8 mouse cellular contexts compared by ENCODE assay signal in the genomic region with DNA sequence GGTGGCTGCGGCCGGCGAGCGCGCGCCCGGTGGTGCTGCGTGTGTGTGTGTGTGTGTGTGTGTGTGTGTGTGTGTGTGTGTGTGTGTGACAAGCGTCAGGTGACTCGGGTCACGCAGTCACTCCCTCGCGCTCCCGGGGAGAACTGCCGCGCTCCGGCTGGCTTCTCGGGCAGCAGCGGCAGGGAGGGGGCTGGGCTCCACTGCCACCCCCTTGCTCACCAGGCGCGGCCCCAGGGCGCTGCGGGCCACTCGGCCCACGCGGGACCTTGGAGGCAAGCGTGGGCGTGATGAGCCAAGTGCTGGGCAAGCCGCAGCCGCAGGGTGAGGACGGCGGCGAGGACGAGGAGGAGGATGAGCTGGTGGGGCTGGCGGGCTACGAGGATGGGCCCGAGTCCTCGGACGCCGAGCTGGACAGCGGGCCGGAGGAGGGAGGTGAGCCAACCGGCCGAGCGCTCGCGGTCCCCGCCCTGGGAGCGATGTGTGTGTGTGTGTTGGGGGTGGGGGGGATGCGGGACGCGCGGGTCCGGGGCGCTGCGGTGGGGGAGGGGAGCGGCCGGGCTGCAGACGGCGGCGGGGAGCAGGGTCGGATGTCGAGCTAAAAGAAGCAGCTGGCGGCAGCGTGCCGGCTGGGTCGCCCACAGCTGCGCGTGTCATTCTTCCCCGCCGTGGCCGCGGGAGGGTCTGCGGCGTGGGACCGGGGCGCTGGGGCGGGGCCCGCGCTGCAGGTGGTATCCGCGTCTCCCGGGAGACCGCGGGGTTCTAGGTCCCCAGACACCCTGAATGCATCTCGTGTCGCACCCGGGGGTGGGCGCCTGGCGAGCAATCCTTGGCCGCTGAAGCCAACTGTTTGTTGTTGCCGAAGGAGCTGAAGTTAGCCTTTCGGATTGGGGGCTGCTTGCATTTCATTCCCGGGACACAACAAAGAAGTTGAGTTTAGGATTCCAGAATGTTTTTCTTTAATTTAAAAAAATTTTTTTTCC. TPM values are rescaled to one million over a fixed set of nuclear protein-coding genes. Genes with fewer than 3 reads are reported as not detected.
DNase-seq lines count a peak whose midpoint lies in the region; ATAC-seq lines count a peak whose summit lies in the region.

No protein-coding gene starts in this region.

- H3K27me3 ChIP-seq in intestine, embryonic 15.5 days (replicated peaks): no peaks in the 10 kb centered on the region; the same call in 1 of the 2 replicates
- peaks cover 13% of the 10 kb centered on the region; the same call in 1 of the 2 replicates for H3K27me3 ChIP-seq in midbrain, embryonic 10.5 days (ENCODE audit: low read depth, poor library complexity, severe bottlenecking)

- ATAC-seq in intestine, embryonic 15.5 days: peak; percentile 58
- no peak for ATAC-seq in monocyte, adult 5-6 weeks (replicated peaks; ENCODE audit: insufficient number of reproducible peaks, low FRiP score, low TSS enrichment, poor library complexity, severe bottlenecking)

- H3K36me3 ChIP-seq in intestine, embryonic 15.5 days: no peaks in the 10 kb centered on the region
- no peaks in the 10 kb centered on the region for H3K36me3 ChIP-seq in midbrain, embryonic 10.5 days

- no peaks in the 10 kb centered on the region for H3K9me3 ChIP-seq in intestine, embryonic 15.5 days
- H3K9me3 ChIP-seq in midbrain, embryonic 10.5 days (replicated peaks): no peaks in the 10 kb centered on the region

- peak overlapping the region; percentile 66 for H3K27ac ChIP-seq in intestine, embryonic 15.5 days
- H3K27ac ChIP-seq in midbrain, embryonic 10.5 days (replicated peaks): peak overlapping the region; percentile 100

- intact Hi-C loops in gastrocnemius, postnatal 36 days (cut with DNase I): loop anchor here (5.0 kb wide), 1 partner anchor 34 kb away; no protein-coding TSS in a partner anchor
- intact Hi-C loops in left cerebral cortex, postnatal 36 days (cut with DNase I): loop anchor here (2.0 kb wide), 1 partner anchor 33 kb away; the partner anchor contains the start of gene Ankrd6

- peaks cover 16% of the 10 kb centered on the region for H3K4me1 ChIP-seq in intestine, embryonic 15.5 days (replicated peaks)
- peaks cover 50% of the 10 kb centered on the region for H3K4me1 ChIP-seq in midbrain, embryonic 10.5 days

- H3K4me2 ChIP-seq in intestine, embryonic 15.5 days (replicated peaks): peak overlapping the region; percentile 99

- DNase-seq in adrenal gland, adult 2 months: peak; percentile 86
- peak; percentile 68 for DNase-seq in embryo, embryonic 10.5 days (ENCODE audit: low spot score)
- DNase-seq in gastrocnemius, postnatal 36 days: peak; percentile 43 to 59
- peak; percentile 64 to 69 for DNase-seq in left cerebral cortex, postnatal 36 days (ENCODE audit: low spot score in 2 of 2)
- DNase-seq in midbrain, embryonic 10.5 days (ENCODE audit: low spot score): peak; percentile 81
- peak; percentile 30 to 53 for DNase-seq in right cerebral cortex, postnatal 36 days (ENCODE audit: low spot score in 2 of 2)

- H3K4me3 ChIP-seq in intestine, embryonic 15.5 days (replicated peaks): peak overlapping the region; percentile 82
- peak overlapping the region; percentile 79 for H3K4me3 ChIP-seq in midbrain, embryonic 10.5 days

- under 1% methylated on average over 65 of the region's 94 CpGs for WGBS in intestine, embryonic 15.5 days
- under 1% methylated on average over 78 of the region's 94 CpGs for WGBS in midbrain, embryonic 10.5 days

- peak overlapping the region; percentile 81 for H3K9ac ChIP-seq in intestine, embryonic 15.5 days

RNA-seq across cellular contexts. Expression of gene Rragd, which starts 0.6 kb away (rescaled TPM):
- total RNA-seq in adrenal gland, adult 2 months (2021): 10 to 100 TPM in 1 of 2 experiments, 1 to 10 TPM in 1; 7.9 to 14.7 TPM
- 1.0 and 1.1 TPM in 2 replicates for polyA plus RNA-seq in adrenal gland, adult 2 months (2012; rRNA removed)
- total RNA-seq in gastrocnemius, postnatal 36 days (2021): 100 to 1,000 TPM; 147 to 166 TPM
- polyA plus RNA-seq in intestine, embryonic 15.5 days (2015; fragmentation: Nextera tagmentation; extraction: Ambion mirVana): 23.4 and 24.3 TPM in 2 replicates
- total RNA-seq in left cerebral cortex, postnatal 36 days (2021): 10 to 100 TPM; 83.2 to 90.1 TPM
- 28.4 and 29.0 TPM in 2 replicates for polyA plus RNA-seq in midbrain, embryonic 10.5 days (2016; fragmentation: Nextera tagmentation; extraction: Ambion mirVana)
- 0.19 to 0.64 TPM (median 0.29 TPM) in 3 replicates for total RNA-seq in monocyte, adult 5-6 weeks (2017)

RNA-seq across cellular contexts. Expression of gene Ankrd6, which starts 32.8 kb away (rescaled TPM):
- total RNA-seq in adrenal gland, adult 2 months (2021): 1 to 10 TPM; 2.2 to 4.6 TPM
- 0.56 and 0.75 TPM in 2 replicates for polyA plus RNA-seq in adrenal gland, adult 2 months (2012; rRNA removed)
- total RNA-seq in gastrocnemius, postnatal 36 days (2021): 1 to 10 TPM; 3.3 to 4.1 TPM
- polyA plus RNA-seq in intestine, embryonic 15.5 days (2015; fragmentation: Nextera tagmentation; extraction: Ambion mirVana): 4.0 and 4.1 TPM in 2 replicates
- 10 to 100 TPM; 41.9 to 56.6 TPM for total RNA-seq in left cerebral cortex, postnatal 36 days (2021)
- 23.7 and 32.0 TPM in 2 replicates for polyA plus RNA-seq in midbrain, embryonic 10.5 days (2016; fragmentation: Nextera tagmentation; extraction: Ambion mirVana)
- total RNA-seq in monocyte, adult 5-6 weeks (2017): not detected in 3 replicates

RNA-seq across cellular contexts. Expression of gene Ube2j1, which starts 47.8 kb away (rescaled TPM):
- 10 to 100 TPM; 61.5 to 71.4 TPM for total RNA-seq in adrenal gland, adult 2 months (2021)
- 12.5 and 14.2 TPM in 2 replicates for polyA plus RNA-seq in adrenal gland, adult 2 months (2012; rRNA removed)
- 10 to 100 TPM; 45.6 to 47.8 TPM for total RNA-seq in gastrocnemius, postnatal 36 days (2021)
- polyA plus RNA-seq in intestine, embryonic 15.5 days (2015; fragmentation: Nextera tagmentation; extraction: Ambion mirVana): 41.9 and 46.4 TPM in 2 replicates
- total RNA-seq in left cerebral cortex, postnatal 36 days (2021): 100 to 1,000 TPM; 102 to 110 TPM
- 46.5 and 49.5 TPM in 2 replicates for polyA plus RNA-seq in midbrain, embryonic 10.5 days (2016; fragmentation: Nextera tagmentation; extraction: Ambion mirVana)
- 58.3 to 78.3 TPM (median 74.0 TPM) in 3 replicates for total RNA-seq in monocyte, adult 5-6 weeks (2017)

Comparison
In these comparisons a context has a peak if more than half of its experiments do, and no peak if none do; other contexts are left out.
1. RNA of gene Rragd, which starts 0.6 kb away (total RNA-seq): 147 to 166 TPM in gastrocnemius, postnatal 36 days and 83.2 to 90.1 TPM in left cerebral cortex, postnatal 36 days; 7.9 to 14.7 TPM in adrenal gland, adult 2 months and 0.19 to 0.64 TPM in monocyte, adult 5-6 weeks; every median in the first group is over 4 times any median in the second.
2. RNA of gene Ankrd6, which starts 32.8 kb away (total RNA-seq): 41.9 to 56.6 TPM in left cerebral cortex, postnatal 36 days; 2.2 to 4.6 TPM in adrenal gland, adult 2 months, 3.3 to 4.1 TPM in gastrocnemius, postnatal 36 days and not detected in monocyte, adult 5-6 weeks; every median in the first group is over 4 times any median in the second.
3. Peak in every context shown above with its lines, with median percentiles within 50 percentile points of each other: DNase-seq.